Mouse (Mus musculus): ENCODE data around the gene Ubxn6.

Ubxn6 gene

GRCm38 (mm10) chr17:56023386-56023785 lies 51.4 kb downstream of the Ubxn6 start:
- DNase-seq (ENCODE audit: low spot score): no peak

- DNase-seq (ENCODE audit: low spot score): no peak
Observed at GRCm38 (mm10) chr17:56022989-56023290, 51.9 kb downstream of the Ubxn6 start.

GRCm38 (mm10) chr17:56022131-56022988 lies 52.5 kb downstream of the Ubxn6 start:
- DNase-seq (ENCODE audit: low spot score): no peak

- DNase-seq (ENCODE audit: low spot score): no peak
Observed at GRCm38 (mm10) chr17:56021161-56021910, 53.5 kb downstream of the Ubxn6 start.

- no peak for DNase-seq (ENCODE audit: low spot score)
Observed at GRCm38 (mm10) chr17:56020400-56021084, 54.3 kb downstream of the Ubxn6 start.

- DNase-seq (ENCODE audit: low spot score): no peak
Observed at GRCm38 (mm10) chr17:56018347-56019131, 56.3 kb downstream of the Ubxn6 start.

- DNase-seq (ENCODE audit: low spot score): no peak
Observed at GRCm38 (mm10) chr17:56017848-56018247, 57.0 kb downstream of the Ubxn6 start.
